Mouse (Mus musculus): ENCODE data around the gene Ifngr1. TPM values are rescaled to one million over a fixed set of nuclear protein-coding genes. Genes with fewer than 3 reads are reported as not detected.

Ifngr1 gene
- polyA plus RNA-seq, 1 experiment from 2014 or later: 24.6 TPM

DNA sequence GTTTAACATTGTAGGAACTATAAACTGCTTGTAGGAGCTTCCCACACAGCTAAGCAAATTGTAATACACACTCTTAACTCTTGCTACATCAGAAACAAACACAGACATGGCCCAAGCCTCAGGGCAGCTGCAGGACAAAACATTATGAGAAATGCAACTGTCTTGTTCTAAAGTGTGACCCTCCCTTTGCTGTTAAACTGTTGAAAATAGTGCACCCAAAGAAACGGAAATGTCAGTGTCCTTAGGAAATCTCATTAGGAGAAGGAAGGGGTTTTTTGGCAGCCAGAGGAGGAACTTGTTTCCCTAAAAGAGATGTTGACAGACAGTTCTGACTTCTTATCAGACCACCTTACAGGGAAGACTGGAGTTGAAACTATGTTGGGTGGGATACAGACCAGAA lies 21.0 kb upstream of the Ifngr1 start:
- no peaks in the 10 kb centered on the region for H3K9me3 ChIP-seq (replicated peaks)
- H3K4me1 ChIP-seq: no peaks in the 10 kb centered on the region
- no peak overlapping the region for H3K27ac ChIP-seq (replicated peaks)
- 90% methylated on average over 1 of the region's 1 CpGs for WGBS
- no peak overlapping the region for H3K9ac ChIP-seq (replicated peaks)
- no peak overlapping the region for H3K4me3 ChIP-seq (replicated peaks)
- H3K4me2 ChIP-seq: no peak overlapping the region
- no peaks in the 10 kb centered on the region for H3K36me3 ChIP-seq
- no peaks in the 10 kb centered on the region for H3K27me3 ChIP-seq (replicated peaks)
- ATAC-seq (ENCODE audit: low FRiP score): no peak

GRCm38 (mm10) chr10:19577571-19577970 lies 14.2 kb upstream of the Ifngr1 start:
- H3K4me2 ChIP-seq: no peak overlapping the region
- no peak for ATAC-seq (ENCODE audit: low FRiP score)

GRCm38 (mm10) chr10:19578001-19578400 lies 13.7 kb upstream of the Ifngr1 start:
- 85% methylated on average over 6 of the region's 6 CpGs for WGBS
- no peak overlapping the region for H3K4me3 ChIP-seq (replicated peaks)
- no peak for ATAC-seq (ENCODE audit: low FRiP score)
- H3K27ac ChIP-seq (replicated peaks): no peak overlapping the region
- H3K36me3 ChIP-seq: no peaks in the 10 kb centered on the region
- no peaks in the 10 kb centered on the region for H3K4me1 ChIP-seq
- H3K9me3 ChIP-seq (replicated peaks): no peaks in the 10 kb centered on the region
- H3K4me2 ChIP-seq: no peak overlapping the region
- no peak overlapping the region for H3K9ac ChIP-seq (replicated peaks)
- no peaks in the 10 kb centered on the region for H3K27me3 ChIP-seq (replicated peaks)

More at GRCm38 (mm10) chr10:19577571-19577970, 14.2 kb upstream of the Ifngr1 start:
- 94% methylated on average over 3 of the region's 3 CpGs for WGBS
- no peak overlapping the region for H3K9ac ChIP-seq (replicated peaks)
- H3K27ac ChIP-seq (replicated peaks): no peak overlapping the region
- no peaks in the 10 kb centered on the region for H3K36me3 ChIP-seq
- H3K9me3 ChIP-seq (replicated peaks): no peaks in the 10 kb centered on the region
- no peak overlapping the region for H3K4me3 ChIP-seq (replicated peaks)
- H3K4me1 ChIP-seq: no peaks in the 10 kb centered on the region
- H3K27me3 ChIP-seq (replicated peaks): no peaks in the 10 kb centered on the region

DNA sequence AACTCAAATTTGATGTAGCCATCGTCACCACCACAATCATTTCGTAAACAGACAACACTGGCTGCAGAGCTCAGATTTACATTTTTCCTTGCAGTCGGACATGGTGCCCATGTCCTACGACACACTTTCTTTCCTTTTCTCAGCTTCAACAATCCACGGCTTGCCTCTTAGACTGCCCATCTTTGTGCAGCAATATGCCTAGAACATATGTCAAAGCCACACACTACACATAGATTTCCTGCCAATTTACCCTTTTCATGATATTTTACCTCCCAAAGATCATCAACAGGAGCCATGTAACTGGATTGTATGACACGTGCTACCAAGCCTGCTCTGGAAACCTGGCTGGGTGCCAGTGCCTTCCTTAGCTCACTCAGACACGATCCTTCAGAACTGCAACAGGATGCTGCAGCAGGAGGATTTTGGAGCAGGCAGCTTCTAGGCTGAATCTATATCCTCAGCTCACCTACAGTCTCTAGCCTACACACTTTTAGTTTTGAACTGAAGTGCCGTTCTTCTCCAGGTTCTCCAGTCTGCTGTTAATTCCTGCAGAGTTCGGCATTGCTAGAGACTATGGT lies 13.3 kb upstream of the Ifngr1 start:
- Histone ChIP-seq H3K9me3 (replicated peaks) (no peaks in the 10 kb centered on the region), H3K9ac (replicated peaks) (no peak overlapping the region), H3K36me3 (no peaks in the 10 kb centered on the region), H3K4me2 (no peak overlapping the region), H3K27ac (replicated peaks) (no peak overlapping the region), H3K4me3 (replicated peaks) (no peak overlapping the region), H3K4me1 (no peaks in the 10 kb centered on the region), H3K27me3 (replicated peaks) (no peaks in the 10 kb centered on the region)
- ATAC-seq (ENCODE audit: low FRiP score): no peak
- WGBS: 76% methylated on average over 9 of the region's 9 CpGs

DNA sequence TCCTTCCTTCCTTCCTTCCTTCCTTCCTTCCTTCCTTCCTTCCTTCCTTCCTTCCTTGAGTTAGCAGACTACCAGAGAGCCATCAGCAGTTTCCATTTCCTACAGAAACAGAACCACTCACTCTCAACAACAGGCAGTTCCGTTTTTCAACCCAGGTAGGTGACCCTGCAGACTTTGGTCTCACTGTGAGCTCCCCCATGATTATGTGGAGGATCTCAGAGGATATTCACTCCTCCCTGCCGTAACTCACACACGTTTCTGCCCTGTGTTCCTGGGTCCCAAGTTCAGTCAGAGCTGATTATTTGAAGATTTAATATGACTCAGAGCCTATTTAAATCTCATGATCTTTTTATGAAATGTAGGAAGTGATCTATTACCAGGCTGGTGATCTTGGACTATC lies 11.1 kb upstream of the Ifngr1 start:
- H3K36me3 ChIP-seq: no peaks in the 10 kb centered on the region
- 70% methylated on average over 3 of the region's 3 CpGs for WGBS

GRCm38 (mm10) chr10:19581844-19582582 lies 9.7 kb upstream of the Ifngr1 start:
- H3K4me1 ChIP-seq: no peaks in the 10 kb centered on the region
- no peak overlapping the region for H3K4me3 ChIP-seq (replicated peaks)
- H3K27me3 ChIP-seq (replicated peaks): no peaks in the 10 kb centered on the region
- no peak overlapping the region for H3K9ac ChIP-seq (replicated peaks)
- H3K9me3 ChIP-seq (replicated peaks): no peaks in the 10 kb centered on the region
- no peak for ATAC-seq (ENCODE audit: low FRiP score)
- H3K36me3 ChIP-seq: no peaks in the 10 kb centered on the region
- H3K27ac ChIP-seq (replicated peaks): no peak overlapping the region
- no peak overlapping the region for H3K4me2 ChIP-seq
- WGBS: 75% methylated on average over 9 of the region's 9 CpGs

More for the DNA sequence above, 11.1 kb upstream of the Ifngr1 start:
- H3K27me3 ChIP-seq (replicated peaks): no peaks in the 10 kb centered on the region
- H3K9me3 ChIP-seq (replicated peaks): no peaks in the 10 kb centered on the region
- H3K4me2 ChIP-seq: no peak overlapping the region
- H3K4me3 ChIP-seq (replicated peaks): no peak overlapping the region
- H3K4me1 ChIP-seq: no peaks in the 10 kb centered on the region
- H3K27ac ChIP-seq (replicated peaks): no peak overlapping the region
- no peak for ATAC-seq (ENCODE audit: low FRiP score)
- H3K9ac ChIP-seq (replicated peaks): no peak overlapping the region

DNA sequence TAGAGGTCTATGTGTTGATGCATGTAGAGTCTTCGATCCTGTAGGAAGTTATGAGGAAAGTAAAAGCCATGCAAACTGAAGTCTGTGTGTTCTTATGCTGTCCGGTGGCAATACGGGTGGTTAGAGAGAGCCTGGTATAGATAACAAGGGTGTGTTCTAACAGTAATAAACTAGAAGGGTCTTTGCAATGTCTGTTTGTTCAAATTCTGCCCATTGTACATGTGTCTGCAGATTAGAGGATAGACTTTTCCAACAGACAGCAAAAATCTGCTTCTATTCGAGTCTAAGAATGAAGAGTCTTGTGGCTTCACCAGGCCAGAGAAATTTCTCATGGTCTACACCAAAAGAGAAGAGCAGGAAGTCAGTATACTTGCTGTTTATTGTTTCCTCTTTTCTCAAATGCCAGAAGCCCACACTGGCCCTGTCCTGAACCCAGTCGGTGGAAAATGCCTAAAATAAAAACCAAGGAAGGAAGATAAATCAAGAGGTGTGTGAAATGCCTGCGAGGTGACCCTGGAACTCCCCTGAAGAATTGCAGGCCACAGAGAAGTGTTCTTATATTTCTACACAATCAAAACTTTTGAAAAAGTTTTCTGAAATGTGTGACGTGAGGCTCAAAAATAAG lies 8.8 kb upstream of the Ifngr1 start:
- H3K4me1 ChIP-seq: no peaks in the 10 kb centered on the region
- ATAC-seq (ENCODE audit: low FRiP score): no peak
- no peaks in the 10 kb centered on the region for H3K36me3 ChIP-seq
- H3K27ac ChIP-seq (replicated peaks): no peak overlapping the region
- H3K27me3 ChIP-seq (replicated peaks): no peaks in the 10 kb centered on the region
- no peaks in the 10 kb centered on the region for H3K9me3 ChIP-seq (replicated peaks)
- no peak overlapping the region for H3K9ac ChIP-seq (replicated peaks)
- H3K4me2 ChIP-seq: no peak overlapping the region
- H3K4me3 ChIP-seq (replicated peaks): no peak overlapping the region
- 83% methylated on average over 7 of the region's 7 CpGs for WGBS

DNA sequence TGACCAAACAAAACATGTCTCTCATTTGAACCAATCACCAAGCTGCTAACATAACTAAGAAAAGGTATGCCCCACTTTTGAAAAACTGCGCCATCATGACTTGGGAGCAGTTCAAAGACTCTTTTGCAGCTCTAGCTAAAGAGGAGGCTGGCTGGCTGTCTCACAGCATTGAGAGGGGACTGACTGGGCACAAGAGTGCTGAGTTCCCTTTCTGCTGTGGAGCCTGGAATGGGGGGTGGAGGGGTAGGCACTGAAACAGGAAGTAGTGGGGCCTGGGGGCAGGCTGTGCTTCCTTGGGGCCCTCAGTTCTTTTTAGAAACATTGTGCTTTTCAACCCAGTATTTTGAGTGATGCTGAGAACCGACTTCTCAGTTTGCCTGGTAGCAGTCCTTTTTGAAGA lies 7.7 kb upstream of the Ifngr1 start:
- ATAC-seq (ENCODE audit: low FRiP score): no peak
- Histone ChIP-seq H3K27ac (replicated peaks) (no peak overlapping the region), H3K36me3 (no peaks in the 10 kb centered on the region), H3K4me3 (replicated peaks) (no peak overlapping the region), H3K9me3 (replicated peaks) (no peaks in the 10 kb centered on the region), H3K27me3 (replicated peaks) (no peaks in the 10 kb centered on the region), H3K4me1 (no peaks in the 10 kb centered on the region), H3K9ac (replicated peaks) (no peak overlapping the region), H3K4me2 (no peak overlapping the region)
- WGBS: 81% methylated on average over 2 of the region's 2 CpGs

DNA sequence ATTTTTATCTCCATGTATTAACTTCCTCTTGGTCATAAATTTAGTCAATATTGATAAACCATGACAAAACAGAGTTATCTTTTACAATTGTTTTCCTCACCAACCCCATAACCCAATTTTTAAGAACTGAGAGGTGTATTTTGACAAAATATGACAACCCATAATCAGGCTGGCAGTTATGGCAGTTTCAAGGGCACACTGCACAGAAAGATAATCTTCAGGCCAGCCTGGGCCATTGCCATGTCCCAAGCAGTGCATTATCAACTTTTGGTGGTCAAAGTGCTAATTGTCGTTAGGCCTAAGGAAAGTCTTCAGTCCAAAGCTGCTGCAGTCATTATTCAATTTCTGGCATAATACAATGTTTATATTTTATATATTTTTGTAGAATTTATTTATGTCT lies 6.9 kb upstream of the Ifngr1 start:
- 83% methylated on average over 1 of the region's 1 CpGs for WGBS
- H3K9me3 ChIP-seq (replicated peaks): no peaks in the 10 kb centered on the region
- no peak overlapping the region for H3K4me3 ChIP-seq (replicated peaks)
- no peaks in the 10 kb centered on the region for H3K36me3 ChIP-seq
- H3K4me1 ChIP-seq: no peaks in the 10 kb centered on the region
- H3K27me3 ChIP-seq (replicated peaks): no peaks in the 10 kb centered on the region
- no peak for ATAC-seq (ENCODE audit: low FRiP score)
- H3K4me2 ChIP-seq: no peak overlapping the region
- no peak overlapping the region for H3K9ac ChIP-seq (replicated peaks)
- no peak overlapping the region for H3K27ac ChIP-seq (replicated peaks)

GRCm38 (mm10) chr10:19585860-19586259 lies 5.9 kb upstream of the Ifngr1 start:
- 90% methylated on average over 5 of the region's 5 CpGs for WGBS
- no peaks in the 10 kb centered on the region for H3K36me3 ChIP-seq
- H3K4me3 ChIP-seq (replicated peaks): no peak overlapping the region
- H3K9ac ChIP-seq (replicated peaks): no peak overlapping the region
- H3K4me1 ChIP-seq: no peaks in the 10 kb centered on the region
- no peak overlapping the region for H3K4me2 ChIP-seq
- no peak for ATAC-seq (ENCODE audit: low FRiP score)
- no peaks in the 10 kb centered on the region for H3K27me3 ChIP-seq (replicated peaks)
- H3K9me3 ChIP-seq (replicated peaks): no peaks in the 10 kb centered on the region
- H3K27ac ChIP-seq (replicated peaks): no peak overlapping the region

- H3K4me1 ChIP-seq: peaks cover 5% of the 10 kb centered on the region
- H3K9ac ChIP-seq (replicated peaks): no peak overlapping the region
- no peaks in the 10 kb centered on the region for H3K9me3 ChIP-seq (replicated peaks)
- no peak overlapping the region for H3K4me2 ChIP-seq
- H3K36me3 ChIP-seq: no peaks in the 10 kb centered on the region
- no peak for ATAC-seq (ENCODE audit: low FRiP score)
- WGBS: 87% methylated on average over 3 of the region's 3 CpGs
- H3K27me3 ChIP-seq (replicated peaks): no peaks in the 10 kb centered on the region
- H3K4me3 ChIP-seq (replicated peaks): no peak overlapping the region
- H3K27ac ChIP-seq (replicated peaks): no peak overlapping the region
Observed at GRCm38 (mm10) chr10:19587281-19587680, 4.5 kb upstream of the Ifngr1 start.

DNA sequence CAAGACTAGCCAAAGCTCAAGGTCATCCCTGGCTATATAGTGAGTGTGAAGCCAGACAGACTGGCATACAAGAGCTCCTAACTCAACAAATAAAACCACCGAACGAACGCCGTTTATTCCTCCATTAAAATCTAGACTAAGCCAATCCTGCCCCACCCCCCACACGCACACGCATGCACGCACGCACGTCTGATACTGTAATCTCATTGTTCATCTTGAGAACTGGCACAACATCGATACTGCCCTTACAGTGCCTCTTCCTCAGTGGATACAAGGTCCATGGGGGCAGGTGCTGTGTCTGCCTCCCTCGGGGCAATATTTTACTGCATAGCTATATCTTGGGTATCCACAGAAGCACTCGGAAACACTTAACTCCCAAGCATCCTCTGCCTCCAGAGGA lies 2.1 kb upstream of the Ifngr1 start:
- peaks cover 19% of the 10 kb centered on the region for H3K4me1 ChIP-seq
- H3K9ac ChIP-seq (replicated peaks): no peak overlapping the region
- no peak overlapping the region for H3K4me2 ChIP-seq
- H3K4me3 ChIP-seq (replicated peaks): no peak overlapping the region
- H3K27ac ChIP-seq (replicated peaks): no peak overlapping the region
- H3K27me3 ChIP-seq (replicated peaks): no peaks in the 10 kb centered on the region
- ATAC-seq (ENCODE audit: low FRiP score): no peak
- WGBS: 85% methylated on average over 12 of the region's 12 CpGs
- H3K9me3 ChIP-seq (replicated peaks): no peaks in the 10 kb centered on the region
- no peaks in the 10 kb centered on the region for H3K36me3 ChIP-seq

Data from neural tube, embryonic 15.5 days (tissue).